Mouse (Mus musculus) cerebellum, adult 2 months (tissue): ENCODE measurements around the gene Hnrnpa3. TPM values are rescaled to one million over a fixed set of nuclear protein-coding genes. Genes with fewer than 3 reads are reported as not detected.

Source experiments
- DNase-seq, 2 experiments: peaks; one replicate each; pipeline ENCODE4 v3.0.0; 2021
- H3K27ac ChIP-seq: fragments of 200-500 bp; 2 replicates; pipeline ENCODE4 v1.5.1; 2012; ENCODE audit warnings: low read length, control low read depth, inconsistent platforms; ENCODE audit not compliant: insufficient read depth
- H3K27me3 ChIP-seq: fragments of 200-500 bp; 2 replicates; pipeline ENCODE4 v1.6.1; 2012; ENCODE audit warnings: inconsistent platforms, mild to moderate bottlenecking, low read length, moderate library complexity; ENCODE audit not compliant: control insufficient read depth, insufficient read depth
- H3K4me1 ChIP-seq: fragments of 200-500 bp; 2 replicates; pipeline ENCODE4 v1.6.1; 2011; ENCODE audit warnings: low read length; ENCODE audit not compliant: control insufficient read depth, insufficient read depth
- H3K4me3 ChIP-seq: fragments of 200-500 bp; replicated peaks from 2 replicates; pipeline ENCODE3; 2011; ENCODE audit warnings: mild to moderate bottlenecking, low read depth, low read length, control low read depth; ENCODE audit not compliant: insufficient read depth
- CTCF ChIP-seq: fragments of 200-500 bp; IDR thresholded peaks from 2 replicates; pipeline ENCODE4 v1.5.1; 2011; ENCODE audit warnings: low read depth, mild to moderate bottlenecking, control low read depth, low read length, moderate library complexity, borderline replicate concordance; ENCODE audit not compliant: insufficient read depth
- POLR2A ChIP-seq: fragments of 200-500 bp; IDR thresholded peaks from 2 replicates; pipeline ENCODE4 v1.6.1; 2011; ENCODE audit warnings: low read length, control low read depth, borderline replicate concordance; ENCODE audit not compliant: insufficient read depth
- WGBS: fragments of 180-500 bp; shearing (Covaris S2); methylation state at CpG from one replicate; pipeline ENCODE4 v1.1.7; 2018; 5-methylcytosine and 5-hydroxymethylcytosine counted together
- polyA plus RNA-seq: library from polyadenylated mRNA; depleted of rRNA; stranded (reverse); fragments of >200 nt; gene quantifications from 2 replicates; pipeline ENCODE4 v1.2.3, GENCODE M21; 2012

Hnrnpa3 gene
- polyA plus RNA-seq, 1 experiment = 264 TPM

- H3K27ac ChIP-seq = no peak overlapping the region
- no peaks in the 10 kb centered on the region for H3K4me1 ChIP-seq
- H3K27me3 ChIP-seq = no peaks in the 10 kb centered on the region
- no peak for DNase-seq
- 92% methylated on average over 8 of the region's 8 CpGs for WGBS
- TF ChIP-seq CTCF (no peak), POLR2A (no peak)
- H3K4me3 ChIP-seq = no peak overlapping the region
These were observed 20.9 kb downstream of the Hnrnpa3 start for GRCm38 (mm10) chr2:75679947-75680346.

GRCm38 (mm10) chr2:75681439-75681838, 22.4 kb downstream of the Hnrnpa3 start:
- no peak for DNase-seq
- no peaks in the 10 kb centered on the region for H3K4me1 ChIP-seq
- H3K4me3 ChIP-seq = no peak overlapping the region
- TF ChIP-seq POLR2A = no peak
- 69% methylated on average over 7 of the region's 7 CpGs for WGBS
- no peak overlapping the region for H3K27ac ChIP-seq
- no peaks in the 10 kb centered on the region for H3K27me3 ChIP-seq

- TF ChIP-seq CTCF (no peak), POLR2A (no peak)
- Histone ChIP-seq H3K27me3 (no peaks in the 10 kb centered on the region), H3K27ac (no peak overlapping the region; the same call in 1 of the 2 replicates), H3K4me3 (no peak overlapping the region), H3K4me1 (no peaks in the 10 kb centered on the region)
- WGBS = 51% methylated on average over 15 of the region's 15 CpGs
- no peak for DNase-seq
These were observed 24.1 kb downstream of the Hnrnpa3 start for GRCm38 (mm10) chr2:75682978-75683709.

GRCm38 (mm10) chr2:75684526-75684925, 25.5 kb downstream of the Hnrnpa3 start:
- no peak for TF ChIP-seq CTCF
- no peak for TF ChIP-seq POLR2A
- Histone ChIP-seq H3K27ac (no peak overlapping the region), H3K4me1 (no peaks in the 10 kb centered on the region), H3K4me3 (no peak overlapping the region), H3K27me3 (no peaks in the 10 kb centered on the region)
- 65% methylated on average over 3 of the region's 3 CpGs for WGBS
- no peak for DNase-seq

- Histone ChIP-seq H3K4me1 (no peaks in the 10 kb centered on the region), H3K4me3 (no peak overlapping the region), H3K27ac (no peak overlapping the region), H3K27me3 (no peaks in the 10 kb centered on the region)
- TF ChIP-seq CTCF = no peak
- TF ChIP-seq POLR2A = no peak
- WGBS = 82% methylated on average over 6 of the region's 6 CpGs
- DNase-seq = no peak
These were observed 26.4 kb downstream of the Hnrnpa3 start for GRCm38 (mm10) chr2:75685458-75685861.

- Histone ChIP-seq H3K4me1 (no peaks in the 10 kb centered on the region), H3K27me3 (no peaks in the 10 kb centered on the region), H3K27ac (no peak overlapping the region), H3K4me3 (no peak overlapping the region)
- WGBS = 93% methylated on average over 10 of the region's 10 CpGs
- DNase-seq = no peak
- TF ChIP-seq POLR2A (no peak), CTCF (no peak)
These were observed 28.1 kb downstream of the Hnrnpa3 start for GRCm38 (mm10) chr2:75687040-75687749.

- no peaks in the 10 kb centered on the region for H3K27me3 ChIP-seq
- H3K27ac ChIP-seq = no peak overlapping the region
- no peak for DNase-seq
- no peak overlapping the region for H3K4me3 ChIP-seq
- no peaks in the 10 kb centered on the region for H3K4me1 ChIP-seq
- TF ChIP-seq CTCF (no peak), POLR2A (no peak)
- WGBS = 86% methylated on average over 1 of the region's 1 CpGs
These were observed 29.8 kb downstream of the Hnrnpa3 start for GRCm38 (mm10) chr2:75688901-75689300.
